Mouse (Mus musculus) adrenal gland, postnatal 10 days (tissue): ENCODE data around the gene Luzp1. TPM values are rescaled to one million over a fixed set of nuclear protein-coding genes. Genes with fewer than 3 reads are reported as not detected.

Experiments used
- total RNA-seq, 2 experiments: library from RNA; stranded (reverse); gene quantifications; 2 replicates each; pipeline ENCODE4 v1.2.3; 2021

Gene Luzp1
- total RNA-seq, 2 experiments from 2014 or later: 34.0 to 36.8 TPM

Other genes with a start within 250 kb of the Luzp1 start
- gene Tcea3, start 222.0 kb upstream of the Luzp1 start, total RNA-seq: 10 to 100 TPM; 15.1 to 22.7 TPM
- gene Zfp46, start 185.1 kb upstream of the Luzp1 start, total RNA-seq: 10 to 100 TPM; 23.3 to 33.0 TPM
- 10 to 100 TPM; 67.4 to 94.7 TPM for gene Hnrnpr, start 158.8 kb upstream of the Luzp1 start, total RNA-seq
- under 1 TPM; 0.15 to 0.24 TPM for gene Htr1d, start 46.2 kb upstream of the Luzp1 start, total RNA-seq
- gene 6030445D17Rik, start 7.5 kb upstream of the Luzp1 start, total RNA-seq: under 1 TPM; 0.24 to 0.39 TPM
- 10 to 100 TPM; 40.7 to 52.3 TPM for gene Kdm1a, start 133.0 kb downstream of the Luzp1 start, total RNA-seq
- not detected for gene Tex46, start 140.7 kb downstream of the Luzp1 start, total RNA-seq
- gene Lactbl1, start 152.9 kb downstream of the Luzp1 start, total RNA-seq: not detected